Comparison of ENCODE assay signal across 10 mouse cellular contexts in genomic region chr10:111515071-111516010, GRCm38 (mm10). TPM values are rescaled to one million over a fixed set of nuclear protein-coding genes. Genes with fewer than 3 reads are reported as not detected.
DNase-seq lines count a peak whose midpoint lies in the region; ATAC-seq lines count a peak whose summit lies in the region.
"Had no signal": no experiment of that assay in that cellular context is flagged by ENCODE, and none has a peak within 500 bp of the region (broad histone marks: within the 10 kb centered on the region; RNA-seq: fewer than 3 reads in every experiment).

No protein-coding gene starts in this region.

- H3K9me3 ChIP-seq in kidney, embryonic 15.5 days (replicated peaks) = no peaks in the 10 kb centered on the region
- no peaks in the 10 kb centered on the region for H3K9me3 ChIP-seq in limb, embryonic 10.5 days (replicated peaks)
- no peaks in the 10 kb centered on the region for H3K9me3 ChIP-seq in megakaryocyte, embryonic 14.5 days
- no peaks in the 10 kb centered on the region for H3K9me3 ChIP-seq in kidney, embryonic 14.5 days (ENCODE audit: control insufficient read depth, low read length)
- H3K9me3 ChIP-seq: embryonic facial prominence, embryonic 15.5 days; hindbrain, embryonic 13.5 days had no signal

- H3K27me3 ChIP-seq in kidney, embryonic 15.5 days = no peaks in the 10 kb centered on the region
- H3K27me3 ChIP-seq in limb, embryonic 10.5 days (ENCODE audit: low read depth, poor library complexity, severe bottlenecking) = no peaks in the 10 kb centered on the region
- H3K27me3 ChIP-seq in megakaryocyte, embryonic 14.5 days (replicated peaks) = no peaks in the 10 kb centered on the region
- no peaks in the 10 kb centered on the region for H3K27me3 ChIP-seq in kidney, embryonic 14.5 days (ENCODE audit: control insufficient read depth, insufficient read depth, low read length)
- H3K27me3 ChIP-seq: embryonic facial prominence, embryonic 15.5 days; hindbrain, embryonic 13.5 days had no signal

- 82% methylated on average over 17 of the region's 17 CpGs for WGBS in kidney, embryonic 15.5 days
- WGBS in limb, embryonic 10.5 days = 89% methylated on average over 17 of the region's 17 CpGs
- WGBS in kidney, embryonic 14.5 days = 79% methylated on average over 17 of the region's 17 CpGs

- H3K36me3 ChIP-seq in kidney, embryonic 15.5 days = no peaks in the 10 kb centered on the region
- H3K36me3 ChIP-seq in limb, embryonic 10.5 days = no peaks in the 10 kb centered on the region
- no peaks in the 10 kb centered on the region for H3K36me3 ChIP-seq in megakaryocyte, embryonic 14.5 days (replicated peaks; ENCODE audit: low read length)
- no peaks in the 10 kb centered on the region for H3K36me3 ChIP-seq in kidney, embryonic 14.5 days (ENCODE audit: control insufficient read depth, insufficient read depth, low read length)
- H3K36me3 ChIP-seq: embryonic facial prominence, embryonic 15.5 days; hindbrain, embryonic 13.5 days had no signal

- H3K4me2 ChIP-seq in kidney, embryonic 15.5 days = peak overlapping the region; percentile 43
- H3K4me2 ChIP-seq in kidney, embryonic 14.5 days (replicated peaks; ENCODE audit: low read depth, low read length) = no peak overlapping the region
- H3K4me2 ChIP-seq: hindbrain, embryonic 13.5 days had no signal

- H3K9ac ChIP-seq in kidney, embryonic 15.5 days = no peak overlapping the region
- no peak overlapping the region for H3K9ac ChIP-seq in kidney, embryonic 14.5 days (ENCODE audit: low read depth, low read length)
- H3K9ac ChIP-seq: embryonic facial prominence, embryonic 15.5 days; hindbrain, embryonic 13.5 days had no signal

- H3K4me1 ChIP-seq in kidney, embryonic 15.5 days = peaks cover 45% of the 10 kb centered on the region
- peaks cover 40% of the 10 kb centered on the region for H3K4me1 ChIP-seq in limb, embryonic 10.5 days
- peaks cover 45% of the 10 kb centered on the region for H3K4me1 ChIP-seq in megakaryocyte, embryonic 14.5 days
- peaks cover 22% of the 10 kb centered on the region for H3K4me1 ChIP-seq in kidney, embryonic 14.5 days (ENCODE audit: control insufficient read depth, insufficient read depth, low read length)

- H3K4me3 ChIP-seq in kidney, embryonic 15.5 days (replicated peaks) = no peak overlapping the region
- H3K4me3 ChIP-seq in limb, embryonic 10.5 days = no peak overlapping the region
- H3K4me3 ChIP-seq in megakaryocyte, embryonic 14.5 days (replicated peaks) = peak overlapping the region; percentile 81
- H3K4me3 ChIP-seq in kidney, embryonic 14.5 days (ENCODE audit: low read length) = no peak overlapping the region
- H3K4me3 ChIP-seq: embryonic facial prominence, embryonic 15.5 days; hindbrain, embryonic 13.5 days had no signal

- no peak for DNase-seq in kidney, postnatal 36 days
- DNase-seq in MN1 (ENCODE audit: low spot score) = peak; percentile 37
- no peak for DNase-seq in limb, embryonic 10.5 days (ENCODE audit: low spot score)
- no peak for DNase-seq in cerebellum, postnatal 10 days
- DNase-seq: cerebellum, adult 11-12 months had no signal

- ATAC-seq in kidney, embryonic 15.5 days (replicated peaks; ENCODE audit: low FRiP score) = 0 out of 2 replicates have a peak, but pooled peaks have one; percentile 16
- no peak for ATAC-seq in kidney, embryonic 14.5 days (ENCODE audit: low FRiP score, low TSS enrichment)

- H3K27ac ChIP-seq in kidney, embryonic 15.5 days = peak overlapping the region; percentile 69
- peak overlapping the region; percentile 62 for H3K27ac ChIP-seq in limb, embryonic 10.5 days
- H3K27ac ChIP-seq in kidney, embryonic 14.5 days (ENCODE audit: low read depth, low read length) = no peak overlapping the region; the same call in 1 of the 2 replicates
- H3K27ac ChIP-seq: hindbrain, embryonic 13.5 days had no signal

RNA-seq across cellular contexts. Expression of gene Phlda1, which starts 9.3 kb away (rescaled TPM):
- polyA plus RNA-seq in kidney, embryonic 15.5 days (2015; fragmentation: Nextera tagmentation; extraction: Ambion mirVana) = 38.2 and 38.6 TPM in 2 replicates
- polyA plus RNA-seq in limb, embryonic 10.5 days (2016; fragmentation: Nextera tagmentation; extraction: Ambion mirVana) = 19.8 and 20.1 TPM in 2 replicates
- 91.0 and 259 TPM in 2 replicates for polyA plus RNA-seq in megakaryocyte, embryonic 14.5 days (2012; ENCODE audit: insufficient read depth, low replicate concordance)
- 42.3 and 44.6 TPM in 2 replicates for polyA plus RNA-seq in kidney, embryonic 14.5 days (2014; fragmentation: Nextera tagmentation; extraction: Ambion mirVana)

RNA-seq across cellular contexts. Expression of gene Nap1l1, which starts 42.3 kb away (rescaled TPM):
- 249 and 270 TPM in 2 replicates for polyA plus RNA-seq in kidney, embryonic 15.5 days (2015; fragmentation: Nextera tagmentation; extraction: Ambion mirVana)
- 343 and 349 TPM in 2 replicates for polyA plus RNA-seq in limb, embryonic 10.5 days (2016; fragmentation: Nextera tagmentation; extraction: Ambion mirVana)
- polyA plus RNA-seq in megakaryocyte, embryonic 14.5 days (2012; ENCODE audit: insufficient read depth, low replicate concordance) = 40.1 and 96.6 TPM in 2 replicates
- polyA plus RNA-seq in kidney, embryonic 14.5 days (2014; fragmentation: Nextera tagmentation; extraction: Ambion mirVana) = 315 and 346 TPM in 2 replicates
